Mouse (Mus musculus): Measurements from ENCODE around the gene Zfp106. TPM values are rescaled to one million over a fixed set of nuclear protein-coding genes. Genes with fewer than 3 reads are reported as not detected.

The Zfp106 gene
- polyA plus RNA-seq, 1 experiment = 287 TPM

DNA sequence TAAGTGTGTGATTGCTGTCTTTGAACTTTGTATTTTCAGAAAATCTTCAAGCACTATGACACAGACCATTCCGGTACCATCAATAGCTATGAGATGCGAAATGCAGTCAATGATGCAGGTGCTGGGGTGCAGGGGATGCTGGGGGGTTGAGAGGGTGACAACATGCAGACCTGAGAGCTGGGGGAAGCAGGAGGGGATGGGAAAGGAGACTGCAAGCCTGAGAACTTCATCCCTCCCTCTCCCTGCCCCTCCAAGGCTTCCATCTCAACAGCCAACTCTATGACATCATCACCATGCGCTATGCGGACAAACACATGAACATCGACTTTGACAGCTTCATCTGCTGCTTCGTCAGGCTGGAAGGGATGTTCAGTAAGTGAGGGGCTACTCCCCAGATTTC is 60.5 kb downstream of the Zfp106 start:
- no peak overlapping the region for H3K4me3 ChIP-seq (ENCODE audit: low read depth, low read length)
- no peaks in the 10 kb centered on the region for H3K36me3 ChIP-seq (ENCODE audit: control insufficient read depth, insufficient read depth, low read length, poor library complexity, severe bottlenecking)
- H3K9ac ChIP-seq (ENCODE audit: low read depth, poor library complexity, severe bottlenecking) = no peak overlapping the region
- no peaks in the 10 kb centered on the region for H3K9me3 ChIP-seq (replicated peaks; ENCODE audit: control insufficient read depth, insufficient read depth, low read length, poor library complexity, severe bottlenecking)
- H3K27me3 ChIP-seq (ENCODE audit: control insufficient read depth, insufficient read depth, low read length, poor library complexity, severe bottlenecking) = no peaks in the 10 kb centered on the region
- no peak for TF ChIP-seq POLR2A (IDR thresholded peaks at IDR 0.05; ENCODE audit: insufficient read depth, low read length)
- TF ChIP-seq EP300 (IDR thresholded peaks at IDR 0.05; ENCODE audit: insufficient read depth, low read depth, low read length) = no peak
- TF ChIP-seq CTCF (IDR thresholded peaks at IDR 0.05; ENCODE audit: low read depth, low read length) = no peak
- H3K27ac ChIP-seq (ENCODE audit: insufficient read depth, low read length) = no peak overlapping the region
- no peaks in the 10 kb centered on the region for H3K4me1 ChIP-seq (ENCODE audit: control insufficient read depth, insufficient read depth, low read length)

DNA sequence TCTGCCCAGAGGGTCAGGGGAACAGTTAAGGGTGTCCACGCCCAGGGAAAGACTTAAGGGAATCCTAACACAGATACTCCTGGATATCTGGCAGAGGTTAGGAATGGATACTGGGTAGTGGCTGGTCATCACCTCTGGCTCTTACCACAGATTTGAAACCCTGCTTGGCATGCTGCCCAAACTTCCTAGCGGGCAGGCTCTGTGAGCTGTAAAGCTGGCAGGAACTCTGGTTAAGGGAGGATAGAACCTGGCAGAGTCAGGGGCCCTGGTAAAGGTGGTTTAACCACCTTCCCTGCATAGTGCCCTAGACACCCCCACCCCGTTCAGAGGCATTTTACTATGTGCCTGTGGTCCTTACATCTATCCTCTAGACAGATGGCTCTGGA is 61.0 kb downstream of the Zfp106 start:
- no peaks in the 10 kb centered on the region for H3K36me3 ChIP-seq (ENCODE audit: control insufficient read depth, insufficient read depth, low read length, poor library complexity, severe bottlenecking)
- no peak for TF ChIP-seq POLR2A (IDR thresholded peaks at IDR 0.05; ENCODE audit: insufficient read depth, low read length)
- TF ChIP-seq EP300 (IDR thresholded peaks at IDR 0.05; ENCODE audit: insufficient read depth, low read depth, low read length) = no peak
- TF ChIP-seq CTCF (IDR thresholded peaks at IDR 0.05; ENCODE audit: low read depth, low read length) = no peak
- H3K4me3 ChIP-seq (ENCODE audit: low read depth, low read length) = no peak overlapping the region
- H3K9ac ChIP-seq (ENCODE audit: low read depth, poor library complexity, severe bottlenecking) = no peak overlapping the region
- no peaks in the 10 kb centered on the region for H3K9me3 ChIP-seq (replicated peaks; ENCODE audit: control insufficient read depth, insufficient read depth, low read length, poor library complexity, severe bottlenecking)
- no peaks in the 10 kb centered on the region for H3K4me1 ChIP-seq (ENCODE audit: control insufficient read depth, insufficient read depth, low read length)
- H3K27me3 ChIP-seq (ENCODE audit: control insufficient read depth, insufficient read depth, low read length, poor library complexity, severe bottlenecking) = no peaks in the 10 kb centered on the region
- no peak overlapping the region for H3K27ac ChIP-seq (ENCODE audit: insufficient read depth, low read length)

DNA sequence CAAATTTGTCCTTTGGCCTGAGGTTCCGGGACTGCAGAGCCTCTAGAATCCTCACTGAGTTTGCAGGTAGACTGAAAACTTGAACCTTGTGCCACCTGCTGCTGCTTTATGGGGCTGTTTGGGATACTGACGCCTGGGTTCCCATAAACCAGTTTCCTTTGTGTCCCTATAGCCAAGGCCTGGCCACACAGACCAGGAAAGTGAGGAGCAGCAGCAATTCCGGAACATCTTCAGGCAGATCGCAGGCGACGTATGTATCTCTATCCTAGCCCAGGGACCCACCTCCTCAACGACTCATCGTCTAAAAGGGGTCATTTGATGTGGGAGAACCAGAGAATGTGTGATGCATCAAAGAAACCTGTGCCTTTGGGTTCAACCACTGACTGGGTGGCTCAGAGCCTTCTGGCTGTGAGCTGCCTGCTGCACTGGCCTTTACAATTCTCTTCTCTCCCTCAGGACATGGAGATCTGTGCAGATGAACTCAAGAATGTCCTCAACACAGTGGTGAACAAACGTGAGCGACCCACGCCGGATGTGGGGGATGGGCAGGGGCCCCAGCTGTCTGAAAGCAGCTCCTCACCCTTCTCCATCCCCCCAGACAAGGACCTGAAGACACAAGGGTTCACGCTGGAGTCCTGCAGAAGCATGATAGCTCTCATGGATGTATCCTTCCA is 61.6 kb downstream of the Zfp106 start:
- Histone ChIP-seq H3K36me3 (ENCODE audit: control insufficient read depth, insufficient read depth, low read length, poor library complexity, severe bottlenecking) (no peaks in the 10 kb centered on the region), H3K9ac (ENCODE audit: low read depth, poor library complexity, severe bottlenecking) (no peak overlapping the region), H3K27me3 (ENCODE audit: control insufficient read depth, insufficient read depth, low read length, poor library complexity, severe bottlenecking) (no peaks in the 10 kb centered on the region), H3K4me3 (ENCODE audit: low read depth, low read length) (no peak overlapping the region), H3K27ac (ENCODE audit: insufficient read depth, low read length) (no peak overlapping the region), H3K4me1 (ENCODE audit: control insufficient read depth, insufficient read depth, low read length) (no peaks in the 10 kb centered on the region), H3K9me3 (replicated peaks; ENCODE audit: control insufficient read depth, insufficient read depth, low read length, poor library complexity, severe bottlenecking) (no peaks in the 10 kb centered on the region)
- no peak for TF ChIP-seq EP300 (IDR thresholded peaks at IDR 0.05; ENCODE audit: insufficient read depth, low read depth, low read length)
- no peak for TF ChIP-seq POLR2A (IDR thresholded peaks at IDR 0.05; ENCODE audit: insufficient read depth, low read length)
- no peak for TF ChIP-seq CTCF (IDR thresholded peaks at IDR 0.05; ENCODE audit: low read depth, low read length)

DNA sequence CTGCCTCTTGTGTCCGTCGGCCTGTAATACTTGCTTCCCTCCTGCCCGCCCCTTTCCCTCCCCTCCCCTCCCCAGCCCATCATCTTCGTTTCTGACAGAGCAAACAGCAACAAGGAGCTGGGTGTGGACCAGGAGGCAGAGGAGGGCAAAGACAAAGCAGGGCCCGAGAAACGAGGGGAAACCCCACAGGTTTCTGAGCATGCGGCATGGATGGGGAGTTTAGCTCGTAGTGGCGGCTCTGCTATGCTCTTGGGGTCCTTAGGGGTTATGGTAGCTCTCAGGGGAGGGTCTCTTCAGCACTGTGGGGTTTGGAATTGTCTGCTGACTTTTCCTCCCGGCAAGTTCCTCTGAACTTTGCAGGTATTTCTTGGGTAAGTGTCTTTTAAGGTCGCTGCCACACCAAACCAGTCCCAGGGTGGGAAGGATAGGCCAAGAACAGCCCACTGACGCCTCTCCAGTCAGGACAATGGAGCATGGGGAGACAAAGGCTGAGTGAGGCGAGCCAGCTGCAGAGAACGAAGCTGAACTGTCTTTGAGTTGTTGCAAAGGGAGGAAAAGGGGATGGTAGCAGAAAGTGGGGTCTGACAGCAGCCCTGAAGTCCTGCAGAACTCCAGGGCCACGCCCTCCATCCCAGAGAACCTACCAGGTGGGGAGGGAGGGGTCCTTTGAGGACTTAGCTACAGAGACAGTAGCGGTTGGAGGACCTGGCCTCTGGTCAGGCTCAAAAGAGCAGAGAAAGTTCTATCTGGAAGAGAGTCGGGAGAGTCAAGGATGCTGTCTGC is 62.3 kb downstream of the Zfp106 start:
- no peaks in the 10 kb centered on the region for H3K9me3 ChIP-seq (replicated peaks; ENCODE audit: control insufficient read depth, insufficient read depth, low read length, poor library complexity, severe bottlenecking)
- TF ChIP-seq EP300 (IDR thresholded peaks at IDR 0.05; ENCODE audit: insufficient read depth, low read depth, low read length) (no peak), POLR2A (IDR thresholded peaks at IDR 0.05; ENCODE audit: insufficient read depth, low read length) (no peak), CTCF (IDR thresholded peaks at IDR 0.05; ENCODE audit: low read depth, low read length) (no peak)
- H3K4me3 ChIP-seq (ENCODE audit: low read depth, low read length) = no peak overlapping the region
- H3K36me3 ChIP-seq (ENCODE audit: control insufficient read depth, insufficient read depth, low read length, poor library complexity, severe bottlenecking) = no peaks in the 10 kb centered on the region
- no peak overlapping the region for H3K9ac ChIP-seq (ENCODE audit: low read depth, poor library complexity, severe bottlenecking)
- no peaks in the 10 kb centered on the region for H3K27me3 ChIP-seq (ENCODE audit: control insufficient read depth, insufficient read depth, low read length, poor library complexity, severe bottlenecking)
- no peak overlapping the region for H3K27ac ChIP-seq (ENCODE audit: insufficient read depth, low read length)
- H3K4me1 ChIP-seq (ENCODE audit: control insufficient read depth, insufficient read depth, low read length) = no peaks in the 10 kb centered on the region

DNA sequence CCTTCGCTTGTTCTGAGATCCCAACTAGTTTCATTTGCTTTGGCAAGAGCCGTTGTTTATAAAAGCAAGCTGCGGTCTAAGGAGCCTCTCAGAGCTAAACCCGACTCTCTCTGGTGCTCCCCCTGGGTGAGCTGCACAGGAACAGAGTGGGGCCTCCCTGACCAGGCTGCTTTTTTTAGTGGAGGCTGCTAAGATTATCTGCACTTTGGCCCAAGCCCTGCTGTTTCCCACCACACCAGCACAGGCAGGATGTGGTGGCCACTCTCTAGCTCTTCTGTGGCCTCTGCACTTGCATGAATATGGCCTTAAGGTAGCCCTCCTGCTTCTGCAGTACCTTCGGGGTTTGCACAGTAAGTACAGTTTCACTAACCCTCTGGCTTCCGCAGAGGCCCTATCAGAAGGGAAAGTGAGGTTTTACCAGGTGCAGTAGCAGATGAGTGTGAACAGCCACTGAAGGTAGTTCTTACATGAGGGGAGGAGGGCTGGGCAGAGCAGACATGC is 63.6 kb downstream of the Zfp106 start:
- Histone ChIP-seq H3K36me3 (ENCODE audit: control insufficient read depth, insufficient read depth, low read length, poor library complexity, severe bottlenecking) (no peaks in the 10 kb centered on the region), H3K9ac (ENCODE audit: low read depth, poor library complexity, severe bottlenecking) (no peak overlapping the region), H3K4me3 (ENCODE audit: low read depth, low read length) (no peak overlapping the region), H3K9me3 (replicated peaks; ENCODE audit: control insufficient read depth, insufficient read depth, low read length, poor library complexity, severe bottlenecking) (no peaks in the 10 kb centered on the region), H3K27ac (ENCODE audit: insufficient read depth, low read length) (no peak overlapping the region), H3K27me3 (ENCODE audit: control insufficient read depth, insufficient read depth, low read length, poor library complexity, severe bottlenecking) (no peaks in the 10 kb centered on the region), H3K4me1 (ENCODE audit: control insufficient read depth, insufficient read depth, low read length) (no peaks in the 10 kb centered on the region)
- TF ChIP-seq CTCF (IDR thresholded peaks at IDR 0.05; ENCODE audit: low read depth, low read length) (no peak), EP300 (IDR thresholded peaks at IDR 0.05; ENCODE audit: insufficient read depth, low read depth, low read length) (no peak), POLR2A (IDR thresholded peaks at IDR 0.05; ENCODE audit: insufficient read depth, low read length) (no peak)

DNA sequence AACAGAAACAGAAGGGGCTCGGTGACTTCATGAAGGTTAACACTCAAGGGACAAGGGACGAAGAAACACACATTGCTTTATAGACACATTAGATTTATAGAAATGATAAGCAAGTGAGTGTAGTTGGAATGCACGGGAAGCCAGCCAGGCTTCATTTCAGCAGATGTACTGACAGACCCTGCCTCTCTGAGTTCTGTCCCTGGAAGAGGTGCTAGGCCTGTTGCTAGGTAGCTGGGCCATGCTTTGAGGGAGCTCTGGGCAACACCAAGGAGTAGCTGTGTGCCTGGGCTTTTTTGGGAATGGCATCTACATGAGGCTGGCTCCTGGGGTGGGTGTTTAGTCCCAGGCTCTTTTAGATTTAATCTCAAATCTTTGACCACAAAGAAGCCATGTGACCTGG is 67.1 kb downstream of the Zfp106 start:
- no peaks in the 10 kb centered on the region for H3K9me3 ChIP-seq (replicated peaks; ENCODE audit: control insufficient read depth, insufficient read depth, low read length, poor library complexity, severe bottlenecking)
- TF ChIP-seq POLR2A (IDR thresholded peaks at IDR 0.05; ENCODE audit: insufficient read depth, low read length) (no peak), CTCF (IDR thresholded peaks at IDR 0.05; ENCODE audit: low read depth, low read length) (no peak), EP300 (IDR thresholded peaks at IDR 0.05; ENCODE audit: insufficient read depth, low read depth, low read length) (no peak)
- H3K4me1 ChIP-seq (ENCODE audit: control insufficient read depth, insufficient read depth, low read length) = no peaks in the 10 kb centered on the region

More for the DNA sequence above, 67.1 kb downstream of the Zfp106 start:
- Histone ChIP-seq H3K27ac (ENCODE audit: insufficient read depth, low read length) (no peak overlapping the region), H3K4me3 (ENCODE audit: low read depth, low read length) (no peak overlapping the region), H3K27me3 (ENCODE audit: control insufficient read depth, insufficient read depth, low read length, poor library complexity, severe bottlenecking) (no peaks in the 10 kb centered on the region), H3K36me3 (ENCODE audit: control insufficient read depth, insufficient read depth, low read length, poor library complexity, severe bottlenecking) (no peaks in the 10 kb centered on the region), H3K9ac (ENCODE audit: low read depth, poor library complexity, severe bottlenecking) (no peak overlapping the region)
